Mouse (Mus musculus) lung, embryonic 14.5 days (tissue): ENCODE results near the gene Pgm3. TPM values are rescaled to one million over a fixed set of nuclear protein-coding genes. Genes with fewer than 3 reads are reported as not detected.

Experiments
- ATAC-seq: fragments of 200-750 bp; cut with Nextera tagmentation; 2 replicates; pipeline ENCODE4 v1.8.0; 2017; ENCODE audit warnings: mild to moderate bottlenecking, moderate TSS enrichment, moderate library complexity; ENCODE audit not compliant: insufficient read depth
- DNase-seq: peaks from one replicate; pipeline ENCODE4 v3.0.0-alpha.2; 2015
- H3K27ac ChIP-seq: fragments of 300-500 bp; sonication (generic); 2 replicates; pipeline ENCODE4 v1.5.1; 2014; ENCODE audit warnings: low read depth, mild to moderate bottlenecking, moderate library complexity
- H3K27me3 ChIP-seq: fragments of 300-500 bp; sonication (generic); 2 replicates; pipeline ENCODE4 v1.6.1; 2014; ENCODE audit warnings: low read length, control low read depth; ENCODE audit not compliant: insufficient read depth
- H3K36me3 ChIP-seq: fragments of 300-500 bp; sonication (generic); 2 replicates; pipeline ENCODE4 v1.6.1; 2014; ENCODE audit warnings: control low read depth; ENCODE audit not compliant: insufficient read depth
- H3K4me1 ChIP-seq: fragments of 300-500 bp; sonication (generic); 2 replicates; pipeline ENCODE4 v1.6.1; 2014; ENCODE audit warnings: antibody characterized with exemption, control low read depth; ENCODE audit not compliant: insufficient read depth
- H3K4me2 ChIP-seq: fragments of 300-500 bp; sonication (generic); 2 replicates; pipeline ENCODE4 v1.6.1; 2014; ENCODE audit warnings: mild to moderate bottlenecking
- H3K4me3 ChIP-seq: fragments of 300-500 bp; sonication (generic); 2 replicates; pipeline ENCODE4 v1.5.1; 2014; ENCODE audit warnings: low read depth, low read length
- H3K9ac ChIP-seq: fragments of 300-500 bp; sonication (generic); 2 replicates; pipeline ENCODE4 v1.6.1; 2014
- H3K9me3 ChIP-seq: fragments of 300-500 bp; sonication (generic); 2 replicates; pipeline ENCODE4 v1.6.1; 2016; ENCODE audit warnings: low read depth, low read length, control low read depth
- CTCF ChIP-seq: IDR thresholded peaks from 2 replicates; pipeline ENCODE4 v1.5.1; 2016; ENCODE audit warnings: antibody characterized with exemption, low read depth
- WGBS: fragments of 180-500 bp; shearing (Covaris S2); extraction: QIAGEN DNeasy Blood & Tissue Kit; methylation state at CpG from one replicate; pipeline ENCODE4 v1.1.7; 2014; 5-methylcytosine and 5-hydroxymethylcytosine counted together
- polyA plus RNA-seq: library from polyadenylated mRNA; unstranded; fragments of >200 nt; fragmentation: Nextera tagmentation; extraction: Ambion mirVana; gene quantifications from 2 replicates; pipeline ENCODE4 v1.2.1, GENCODE M21; 2014

The Pgm3 gene
- polyA plus RNA-seq, 1 experiment from 2014 or later, result 35.1 TPM

GRCm38 (mm10) chr9:86569314-86569910 is 2.2 kb downstream of the Pgm3 start:
- DNase-seq (no peak), ATAC-seq (no peak)
- Histone ChIP-seq H3K4me1 (0 out of 2 replicates have a peak, but pooled peaks cover 3% of the 10 kb centered on the region), H3K4me2 (no peak overlapping the region), H3K27me3 (no peaks in the 10 kb centered on the region), H3K36me3 (peaks cover 40% of the 10 kb centered on the region), H3K27ac (no peak overlapping the region), H3K9ac (no peak overlapping the region), H3K4me3 (no peak overlapping the region), H3K9me3 (no peaks in the 10 kb centered on the region)
- WGBS, result 61% methylated on average over 3 of the region's 3 CpGs
- no peak for TF ChIP-seq CTCF

- no peak overlapping the region for H3K4me3 ChIP-seq
- H3K36me3 ChIP-seq, result peaks cover 84% of the 10 kb centered on the region
- WGBS, result 62% methylated on average over 3 of the region's 3 CpGs
- DNase-seq, result peak; percentile 30
- peak overlapping the region; percentile 66; the same call in 1 of the 2 replicates for H3K27ac ChIP-seq
- H3K4me1 ChIP-seq, result no peaks in the 10 kb centered on the region
- H3K27me3 ChIP-seq, result no peaks in the 10 kb centered on the region
- H3K4me2 ChIP-seq, result no peak overlapping the region
- ATAC-seq, result peak; percentile 63
- no peak for TF ChIP-seq CTCF
- no peaks in the 10 kb centered on the region for H3K9me3 ChIP-seq
- no peak overlapping the region for H3K9ac ChIP-seq
Observed at GRCm38 (mm10) chr9:86560543-86560942, 11.1 kb downstream of the Pgm3 start.

GRCm38 (mm10) chr9:86554641-86555040 is 17.0 kb downstream of the Pgm3 start:
- H3K4me2 ChIP-seq, result no peak overlapping the region
- peaks cover 71% of the 10 kb centered on the region for H3K36me3 ChIP-seq
- H3K27me3 ChIP-seq, result no peaks in the 10 kb centered on the region
- no peak overlapping the region for H3K4me3 ChIP-seq
- H3K4me1 ChIP-seq, result no peaks in the 10 kb centered on the region
- no peak overlapping the region for H3K9ac ChIP-seq
- no peaks in the 10 kb centered on the region for H3K9me3 ChIP-seq
- DNase-seq, result no peak
- WGBS, result 89% methylated on average over 4 of the region's 4 CpGs
- no peak for TF ChIP-seq CTCF
- ATAC-seq, result no peak
- H3K27ac ChIP-seq, result no peak overlapping the region

- TF ChIP-seq CTCF, result no peak
- no peak for DNase-seq
- H3K36me3 ChIP-seq, result peaks cover 69% of the 10 kb centered on the region
Observed at GRCm38 (mm10) chr9:86553886-86554285, 17.8 kb downstream of the Pgm3 start.

GRCm38 (mm10) chr9:86550717-86551116 is 20.9 kb downstream of the Pgm3 start:
- H3K4me2 ChIP-seq, result no peak overlapping the region
- no peak overlapping the region for H3K27ac ChIP-seq
- no peak for ATAC-seq
- H3K36me3 ChIP-seq, result peaks cover 55% of the 10 kb centered on the region
- no peaks in the 10 kb centered on the region for H3K4me1 ChIP-seq
- no peak for DNase-seq
- no peak for TF ChIP-seq CTCF
- H3K27me3 ChIP-seq, result no peaks in the 10 kb centered on the region
- no peaks in the 10 kb centered on the region for H3K9me3 ChIP-seq
- WGBS, result 79% methylated on average over 3 of the region's 3 CpGs
- no peak overlapping the region for H3K9ac ChIP-seq
- H3K4me3 ChIP-seq, result no peak overlapping the region

More at GRCm38 (mm10) chr9:86553886-86554285, 17.8 kb downstream of the Pgm3 start:
- no peaks in the 10 kb centered on the region for H3K9me3 ChIP-seq
- H3K27me3 ChIP-seq, result no peaks in the 10 kb centered on the region
- H3K4me3 ChIP-seq, result no peak overlapping the region
- H3K4me2 ChIP-seq, result no peak overlapping the region
- H3K4me1 ChIP-seq, result no peaks in the 10 kb centered on the region
- no peak for ATAC-seq
- H3K27ac ChIP-seq, result no peak overlapping the region
- WGBS, result 83% methylated on average over 9 of the region's 9 CpGs
- no peak overlapping the region for H3K9ac ChIP-seq

- Histone ChIP-seq H3K4me2 (no peak overlapping the region), H3K36me3 (peaks cover 53% of the 10 kb centered on the region), H3K4me3 (no peak overlapping the region), H3K27ac (no peak overlapping the region), H3K4me1 (no peaks in the 10 kb centered on the region), H3K9ac (no peak overlapping the region), H3K27me3 (no peaks in the 10 kb centered on the region), H3K9me3 (no peaks in the 10 kb centered on the region)
- no peak for TF ChIP-seq CTCF
- WGBS, result 77% methylated on average over 5 of the region's 5 CpGs
- ATAC-seq (no peak), DNase-seq (no peak)
Observed at GRCm38 (mm10) chr9:86549637-86550162, 21.9 kb downstream of the Pgm3 start.

- H3K9ac ChIP-seq, result no peak overlapping the region
- no peaks in the 10 kb centered on the region for H3K27me3 ChIP-seq
- peaks cover 52% of the 10 kb centered on the region for H3K36me3 ChIP-seq
- no peak overlapping the region for H3K4me2 ChIP-seq
- no peak overlapping the region for H3K4me3 ChIP-seq
- ATAC-seq (no peak), DNase-seq (no peak)
- 74% methylated on average over 1 of the region's 1 CpGs for WGBS
- H3K9me3 ChIP-seq, result no peaks in the 10 kb centered on the region
- no peak for TF ChIP-seq CTCF
- H3K27ac ChIP-seq, result no peak overlapping the region
- H3K4me1 ChIP-seq, result no peaks in the 10 kb centered on the region
Observed at GRCm38 (mm10) chr9:86544559-86544958, 27.1 kb downstream of the Pgm3 start.
